Mouse (Mus musculus) layer of hippocampus, postnatal 25 days (tissue): ENCODE results near the gene Efcab14. TPM values are rescaled to one million over a fixed set of nuclear protein-coding genes. Genes with fewer than 3 reads are reported as not detected.

ENCODE experiments used
- total RNA-seq, 2 experiments: library from RNA; stranded (reverse); gene quantifications; 2 replicates each; pipeline ENCODE4 v1.2.3; 2021

The Efcab14 gene
- total RNA-seq, 2 experiments from 2014 or later, result 49.8 to 50.8 TPM

Other genes with a start within 250 kb of the Efcab14 start
- not detected for gene Cyp4a14, start 241.6 kb upstream of the Efcab14 start, total RNA-seq
- gene Cyp4a10, start 219.5 kb upstream of the Efcab14 start, total RNA-seq, result not detected
- not detected for gene Cyp4a31, start 174.1 kb upstream of the Efcab14 start, total RNA-seq
- gene Cyp4a32, start 136.8 kb upstream of the Efcab14 start, total RNA-seq, result not detected
- gene Cyp4b1, start 90.0 kb upstream of the Efcab14 start, total RNA-seq, result 1 to 10 TPM in 1 of 2 experiments, under 1 TPM in 1; 0.87 to 1.4 TPM
- gene Tex38, start 43.3 kb downstream of the Efcab14 start, total RNA-seq, result under 1 TPM; 0.59 to 0.80 TPM
- 10 to 100 TPM; 45.7 to 51.8 TPM for gene Atpaf1, start 47.1 kb downstream of the Efcab14 start, total RNA-seq
- 1 to 10 TPM; 5.1 to 5.3 TPM for gene Mob3c, start 90.3 kb downstream of the Efcab14 start, total RNA-seq
- 10 to 100 TPM; 39.5 to 53.9 TPM for gene Mknk1, start 101.5 kb downstream of the Efcab14 start, total RNA-seq
- under 1 TPM in 1 of 2 experiments, not detected in 1; 0.22 TPM for gene Kncn, start 146.7 kb downstream of the Efcab14 start, total RNA-seq
- gene 6430628N08Rik, start 152.9 kb downstream of the Efcab14 start, total RNA-seq, result under 1 TPM in 1 of 2 experiments, not detected in 1; 0.22 TPM
- under 1 TPM in 1 of 2 experiments, not detected in 1; 0.07 TPM for gene Dmbx1, start 202.2 kb downstream of the Efcab14 start, total RNA-seq